Mouse (Mus musculus): Measurements from ENCODE around the gene Bcat2. TPM values are rescaled to one million over a fixed set of nuclear protein-coding genes. Genes with fewer than 3 reads are reported as not detected.

Bcat2 gene
- total and polyA plus RNA-seq, 3 experiments: 13.5 to 65.6 (median 30.9) TPM

GRCm38 (mm10) chr7:45522194-45522752 is 47.7 kb upstream of the Bcat2 start:
- Histone ChIP-seq H3K27ac (ENCODE audit: insufficient read depth, low read depth) (peak overlapping the region; percentile 43; the same call in 1 of the 2 replicates), H3K4me3 (replicated peaks in 1 of 3; ENCODE audit: low read depth in 2 of 3, low read length in 2 of 3, poor library complexity in 1 of 3) (no peak overlapping the region), H3K27me3 (replicated peaks) (no peaks in the 10 kb centered on the region), H3K9me3 (replicated peaks; ENCODE audit: low read length) (no peaks in the 10 kb centered on the region), H3K79me2 (replicated peaks; ENCODE audit: control insufficient read depth, extremely low read depth, insufficient read depth, poor library complexity, severe bottlenecking) (peaks cover 24% of the 10 kb centered on the region), H3K4me2 (ENCODE audit: insufficient read depth, low read depth, poor library complexity, severe bottlenecking) (0 out of 2 replicates have a peak overlapping the region, but pooled peaks have one; percentile 18), H3K4me1 (ENCODE audit: control insufficient read depth in 1 of 2, insufficient read depth in 2 of 2) (peaks cover 7 to 35% of the 10 kb centered on the region in 2 experiments), H3K36me3 (replicated peaks in 1 of 2; ENCODE audit: control insufficient read depth in 1 of 2, insufficient read depth in 1 of 2, low read length in 1 of 2) (peaks cover 19 to 29% of the 10 kb centered on the region in 2 experiments), H3K9ac (ENCODE audit: insufficient read depth, low read depth) (no peak overlapping the region)
- DNase-seq (ENCODE audit: extremely low read depth): no peak
- dilution Hi-C loops (cut with MboI; ENCODE audit: extremely low pct_ligation_motif_present, extremely low pct_unique_long_range_greater_than_20kb, low sequenced_read_pairs): no loop called here
- in situ Hi-C loops (cut with MboI; ENCODE audit: low pct_ligation_motif_present, low pct_unique_long_range_greater_than_20kb, low sequenced_read_pairs): loop anchor here (10.0 kb wide), 1 partner anchor 63 kb away; no protein-coding TSS in a partner anchor
- no peak for TF ChIP-seq MXI1 (IDR thresholded peaks at IDR 0.05; ENCODE audit: low read depth, low read length)
- no peak for TF ChIP-seq SMC3 (IDR thresholded peaks at IDR 0.05; ENCODE audit: low read depth, low read length)
- TF ChIP-seq ZNF384 (IDR thresholded peaks at IDR 0.05; ENCODE audit: low read depth, low read length): no peak
- TF ChIP-seq EP300 (IDR thresholded peaks at IDR 0.05; ENCODE audit: low read length): no peak
- no peak for TF ChIP-seq ETS1 (conservative IDR thresholded peaks at IDR 0.05; ENCODE audit: low read depth, low read length)
- TF ChIP-seq ZKSCAN1 (IDR thresholded peaks at IDR 0.05; ENCODE audit: borderline replicate concordance, low read depth, low read length): no peak
- 0 out of 2 replicates have a peak, but pooled peaks have one; percentile 4 for TF ChIP-seq SIN3A (IDR thresholded peaks at IDR 0.05; ENCODE audit: low read length)
- no peak for TF ChIP-seq JUND (conservative IDR thresholded peaks at IDR 0.05; ENCODE audit: low read depth, low read length)
- TF ChIP-seq UBTF (IDR thresholded peaks at IDR 0.05; ENCODE audit: low read depth, low read length): no peak
- TF ChIP-seq POLR2AphosphoS2 (IDR thresholded peaks at IDR 0.05; ENCODE audit: low read depth, low read length): peak; percentile 59; the same call in 1 of the 2 replicates
- TF ChIP-seq TCF12 (IDR thresholded peaks at IDR 0.05; ENCODE audit: low read depth, low read length): no peak
- TF ChIP-seq USF1 (IDR thresholded peaks at IDR 0.05; ENCODE audit: low read depth, low read length): no peak
- no peak for TF ChIP-seq TBP (conservative IDR thresholded peaks at IDR 0.05; ENCODE audit: low read depth, low read length)
- TF ChIP-seq NELFE (IDR thresholded peaks at IDR 0.05; ENCODE audit: low read depth, low read length): no peak
- no peak for TF ChIP-seq MAFK (IDR thresholded peaks at IDR 0.05; ENCODE audit: insufficient replicate concordance, low read length)
- TF ChIP-seq MAX (IDR thresholded peaks at IDR 0.05; ENCODE audit: low read length): no peak
- 0 out of 2 replicates have a peak, but pooled peaks have one; percentile 7 for TF ChIP-seq ZMIZ1 (IDR thresholded peaks at IDR 0.05; ENCODE audit: low read depth, low read length)
- no peak for TF ChIP-seq KAT2A (IDR thresholded peaks at IDR 0.05; ENCODE audit: insufficient replicate concordance, low read length)
- no peak for TF ChIP-seq JUN (IDR thresholded peaks at IDR 0.05; ENCODE audit: insufficient read depth, low read depth, low read length)
